Mouse (Mus musculus): ENCODE data around the gene Kdm4b.

- no peak for TF ChIP-seq CTCF (IDR thresholded peaks at IDR 0.05; ENCODE audit: low read depth)
- no peak for TF ChIP-seq EP300 (optimal IDR thresholded peaks at IDR 0.05)
Measured at GRCm38 (mm10) chr17:56282802-56283201, 43.1 kb upstream of the Kdm4b start.
